Mouse (Mus musculus) forebrain, embryonic 12.5 days (tissue): Measurements from ENCODE around the gene Tnxb. TPM values are rescaled to one million over a fixed set of nuclear protein-coding genes. Genes with fewer than 3 reads are reported as not detected.

Source experiments
- ATAC-seq: fragments of 200-750 bp; cut with Nextera tagmentation; 2 replicates; pipeline ENCODE4 v1.8.0; 2017; ENCODE audit warnings: moderate TSS enrichment; ENCODE audit not compliant: low FRiP score
- H3K27ac ChIP-seq: fragments of 300-500 bp; sonication (generic); 2 replicates; pipeline ENCODE4 v1.5.1; 2016; ENCODE audit warnings: mild to moderate bottlenecking
- H3K27me3 ChIP-seq: fragments of 300-500 bp; sonication (generic); 2 replicates; pipeline ENCODE4 v1.6.1; 2016; ENCODE audit warnings: mild to moderate bottlenecking
- H3K36me3 ChIP-seq: fragments of 300-500 bp; sonication (generic); replicated peaks from 2 replicates; pipeline ENCODE4 v1.6.1; 2016; ENCODE audit warnings: mild to moderate bottlenecking
- H3K4me1 ChIP-seq: fragments of 300-500 bp; sonication (generic); 2 replicates; pipeline ENCODE4 v1.6.1; 2016
- H3K4me2 ChIP-seq: fragments of 300-500 bp; sonication (generic); 2 replicates; pipeline ENCODE4 v1.6.1; 2016; ENCODE audit warnings: mild to moderate bottlenecking, moderate library complexity
- H3K4me3 ChIP-seq: fragments of 300-500 bp; sonication (generic); replicated peaks from 2 replicates; pipeline ENCODE4 v1.5.1; 2016; ENCODE audit warnings: mild to moderate bottlenecking
- H3K9ac ChIP-seq: fragments of 300-500 bp; sonication (generic); 2 replicates; pipeline ENCODE4 v1.6.1; 2016; ENCODE audit warnings: mild to moderate bottlenecking
- H3K9me3 ChIP-seq: fragments of 300-500 bp; sonication (generic); 2 replicates; pipeline ENCODE4 v1.6.1; 2016
- WGBS: fragments of 180-500 bp; shearing (Covaris S2); methylation state at CpG from one replicate; pipeline ENCODE4 v1.1.7; 2016; 5-methylcytosine and 5-hydroxymethylcytosine counted together
- polyA plus RNA-seq: library from polyadenylated mRNA; unstranded; fragments of >200 nt; fragmentation: Nextera tagmentation; extraction: Ambion mirVana; gene quantifications from 2 replicates; pipeline ENCODE4 v1.2.1, GENCODE M21; 2016

Gene Tnxb
- polyA plus RNA-seq, 1 experiment from 2014 or later = 0.03 TPM

- Histone ChIP-seq H3K9me3 (no peaks in the 10 kb centered on the region), H3K27me3 (peaks cover 54% of the 10 kb centered on the region), H3K36me3 (no peaks in the 10 kb centered on the region), H3K27ac (no peak overlapping the region), H3K4me2 (peak overlapping the region; percentile 87), H3K4me3 (peak overlapping the region; percentile 38), H3K9ac (peak overlapping the region; percentile 51), H3K4me1 (peaks cover 62% of the 10 kb centered on the region)
- ATAC-seq = no peak
- 4% methylated on average over 45 of the region's 48 CpGs for WGBS
Measured at GRCm38 (mm10) chr17:34630761-34631301, 39.5 kb upstream of the Tnxb start.

GRCm38 (mm10) chr17:34631647-34632046, 38.7 kb upstream of the Tnxb start:
- H3K27ac ChIP-seq = no peak overlapping the region
- peak overlapping the region; percentile 36 for H3K9ac ChIP-seq
- WGBS = 5% methylated on average over 12 of the region's 12 CpGs
- no peak for ATAC-seq
- peak overlapping the region; percentile 87 for H3K4me2 ChIP-seq
- no peaks in the 10 kb centered on the region for H3K9me3 ChIP-seq
- H3K27me3 ChIP-seq = peaks cover 56% of the 10 kb centered on the region
- no peaks in the 10 kb centered on the region for H3K36me3 ChIP-seq
- peaks cover 54% of the 10 kb centered on the region for H3K4me1 ChIP-seq
- H3K4me3 ChIP-seq = peak overlapping the region; percentile 36

GRCm38 (mm10) chr17:34632261-34632691, 38.1 kb upstream of the Tnxb start:
- Histone ChIP-seq H3K9me3 (no peaks in the 10 kb centered on the region), H3K27me3 (peaks cover 56% of the 10 kb centered on the region), H3K4me2 (peak overlapping the region; percentile 87), H3K4me1 (peaks cover 52% of the 10 kb centered on the region), H3K36me3 (no peaks in the 10 kb centered on the region), H3K9ac (peak overlapping the region; percentile 36), H3K27ac (no peak overlapping the region), H3K4me3 (peak overlapping the region; percentile 36)
- WGBS = under 1% methylated on average over 26 of the region's 26 CpGs
- no peak for ATAC-seq

- H3K36me3 ChIP-seq = no peaks in the 10 kb centered on the region
- 75% methylated on average over 2 of the region's 2 CpGs for WGBS
- no peak overlapping the region for H3K27ac ChIP-seq
- no peak overlapping the region for H3K4me2 ChIP-seq
- no peak overlapping the region for H3K9ac ChIP-seq
- H3K27me3 ChIP-seq = peaks cover 37% of the 10 kb centered on the region
- no peaks in the 10 kb centered on the region for H3K9me3 ChIP-seq
- no peak for ATAC-seq
- peaks cover 24% of the 10 kb centered on the region for H3K4me1 ChIP-seq
- no peak overlapping the region for H3K4me3 ChIP-seq
Measured at GRCm38 (mm10) chr17:34635671-34636070, 34.7 kb upstream of the Tnxb start.

GRCm38 (mm10) chr17:34637459-34637858, 32.9 kb upstream of the Tnxb start:
- WGBS = 70% methylated on average over 3 of the region's 3 CpGs
- Histone ChIP-seq H3K9ac (no peak overlapping the region), H3K9me3 (no peaks in the 10 kb centered on the region), H3K4me3 (no peak overlapping the region), H3K4me2 (no peak overlapping the region), H3K4me1 (peaks cover 16% of the 10 kb centered on the region), H3K36me3 (no peaks in the 10 kb centered on the region), H3K27ac (no peak overlapping the region), H3K27me3 (peaks cover 19% of the 10 kb centered on the region)
- no peak for ATAC-seq

GRCm38 (mm10) chr17:34639461-34640255, 30.7 kb upstream of the Tnxb start:
- Histone ChIP-seq H3K27ac (no peak overlapping the region), H3K36me3 (no peaks in the 10 kb centered on the region), H3K9me3 (no peaks in the 10 kb centered on the region), H3K4me1 (peaks cover 13% of the 10 kb centered on the region), H3K4me3 (no peak overlapping the region), H3K9ac (no peak overlapping the region), H3K4me2 (no peak overlapping the region), H3K27me3 (peaks cover 3% of the 10 kb centered on the region; the same call in 1 of the 2 replicates)
- no peak for ATAC-seq
- 85% methylated on average over 7 of the region's 7 CpGs for WGBS

GRCm38 (mm10) chr17:34640778-34641601, 29.3 kb upstream of the Tnxb start:
- H3K4me1 ChIP-seq = peaks cover 24% of the 10 kb centered on the region
- H3K9me3 ChIP-seq = no peaks in the 10 kb centered on the region
- 11% methylated on average over 11 of the region's 11 CpGs for WGBS
- H3K4me3 ChIP-seq = no peak overlapping the region
- 0 out of 2 replicates have a peak overlapping the region, but pooled peaks have one; percentile 5 for H3K9ac ChIP-seq
- no peak overlapping the region for H3K4me2 ChIP-seq
- 0 out of 2 replicates have a peak, but pooled peaks have one; percentile 18 for ATAC-seq
- peak overlapping the region; percentile 85 for H3K27ac ChIP-seq
- H3K36me3 ChIP-seq = 0 out of 2 replicates have a peak, but pooled peaks cover under 1% of the 10 kb centered on the region
- H3K27me3 ChIP-seq = peaks cover under 1% of the 10 kb centered on the region; the same call in 1 of the 2 replicates

GRCm38 (mm10) chr17:34641945-34642344, 28.4 kb upstream of the Tnxb start:
- Histone ChIP-seq H3K9me3 (no peaks in the 10 kb centered on the region), H3K9ac (no peak overlapping the region), H3K27ac (peak overlapping the region; percentile 85), H3K4me1 (peaks cover 30% of the 10 kb centered on the region), H3K36me3 (0 out of 2 replicates have a peak, but pooled peaks cover 5% of the 10 kb centered on the region), H3K4me3 (no peak overlapping the region), H3K27me3 (no peaks in the 10 kb centered on the region), H3K4me2 (no peak overlapping the region)
- ATAC-seq = no peak
- 82% methylated on average over 3 of the region's 3 CpGs for WGBS

- Histone ChIP-seq H3K4me2 (no peak overlapping the region), H3K27me3 (no peaks in the 10 kb centered on the region), H3K9ac (no peak overlapping the region), H3K9me3 (no peaks in the 10 kb centered on the region), H3K4me3 (no peak overlapping the region), H3K36me3 (0 out of 2 replicates have a peak, but pooled peaks cover 5% of the 10 kb centered on the region), H3K27ac (no peak overlapping the region), H3K4me1 (peaks cover 40% of the 10 kb centered on the region)
- WGBS = 91% methylated on average over 4 of the region's 4 CpGs
- ATAC-seq = no peak
Measured at GRCm38 (mm10) chr17:34643379-34643778, 27.0 kb upstream of the Tnxb start.

GRCm38 (mm10) chr17:34643944-34644343, 26.4 kb upstream of the Tnxb start:
- H3K27me3 ChIP-seq = no peaks in the 10 kb centered on the region
- ATAC-seq = no peak
- H3K9ac ChIP-seq = no peak overlapping the region
- no peaks in the 10 kb centered on the region for H3K9me3 ChIP-seq
- H3K4me3 ChIP-seq = no peak overlapping the region
- H3K4me1 ChIP-seq = peaks cover 45% of the 10 kb centered on the region
- WGBS = 85% methylated on average over 10 of the region's 10 CpGs
- no peak overlapping the region for H3K4me2 ChIP-seq
- H3K36me3 ChIP-seq = peaks cover 6% of the 10 kb centered on the region
- no peak overlapping the region for H3K27ac ChIP-seq

GRCm38 (mm10) chr17:34644608-34645007, 25.7 kb upstream of the Tnxb start, which contains the start of gene Fkbpl:
TSS of gene Fkbpl (plus strand) at chr17:34644764.
- peaks cover 45% of the 10 kb centered on the region for H3K4me1 ChIP-seq
- peaks cover 12% of the 10 kb centered on the region for H3K36me3 ChIP-seq
- no peaks in the 10 kb centered on the region for H3K9me3 ChIP-seq
- H3K9ac ChIP-seq = peak within 1 kb of the TSS; percentile 74
- no peaks in the 10 kb centered on the region for H3K27me3 ChIP-seq
- peak within 1 kb of the TSS; percentile 59 for H3K4me2 ChIP-seq
- peak within 1 kb of the TSS; percentile 54 for H3K4me3 ChIP-seq
- peak; percentile 85 for ATAC-seq
- WGBS = under 1% methylated on average over 16 of the region's 16 CpGs
- H3K27ac ChIP-seq = peak within 1 kb of the TSS; percentile 75
